Mouse (Mus musculus) liver, embryonic 11.5 days (tissue): ENCODE measurements around the gene Stpg4. TPM values are rescaled to one million over a fixed set of nuclear protein-coding genes. Genes with fewer than 3 reads are reported as not detected.

ENCODE experiments used
- ATAC-seq: fragments of 200-750 bp; cut with Nextera tagmentation; replicated peaks from 2 replicates; pipeline ENCODE4 v1.8.0; 2017; ENCODE audit warnings: moderate number of reproducible peaks, mild to moderate bottlenecking, moderate TSS enrichment, moderate library complexity; ENCODE audit not compliant: low FRiP score
- DNase-seq: peaks from one replicate; pipeline ENCODE4 v3.0.0-alpha.2; 2017; ENCODE audit warnings: low spot score
- H3K27ac ChIP-seq: fragments of 300-500 bp; sonication (generic); 2 replicates; pipeline ENCODE4 v1.5.1; 2014; ENCODE audit warnings: mild to moderate bottlenecking, low read depth, low read length, control low read depth
- H3K27me3 ChIP-seq: fragments of 300-500 bp; sonication (generic); replicated peaks from 2 replicates; pipeline ENCODE4 v1.6.1; 2014; ENCODE audit warnings: low read length, mixed read lengths; ENCODE audit not compliant: control insufficient read depth, insufficient read depth
- H3K36me3 ChIP-seq: fragments of 300-500 bp; sonication (generic); 2 replicates; pipeline ENCODE4 v1.6.1; 2014; ENCODE audit warnings: mild to moderate bottlenecking, low read length, moderate library complexity, mixed read lengths; ENCODE audit not compliant: control insufficient read depth, insufficient read depth
- H3K4me1 ChIP-seq: fragments of 300-500 bp; sonication (generic); replicated peaks from 2 replicates; pipeline ENCODE4 v1.6.1; 2014; ENCODE audit warnings: low read length, mixed read lengths; ENCODE audit not compliant: control insufficient read depth, insufficient read depth
- H3K4me2 ChIP-seq: fragments of 300-500 bp; sonication (generic); 2 replicates; pipeline ENCODE4 v1.6.1; 2014; ENCODE audit warnings: mild to moderate bottlenecking, control low read depth, moderate library complexity
- H3K4me3 ChIP-seq: fragments of 300-500 bp; sonication (generic); 2 replicates; pipeline ENCODE4 v1.5.1; 2014; ENCODE audit warnings: low read depth, low read length, control low read depth
- H3K9ac ChIP-seq: fragments of 300-500 bp; sonication (generic); 2 replicates; pipeline ENCODE4 v1.6.1; 2014; ENCODE audit warnings: low read depth, low read length, control low read depth
- H3K9me3 ChIP-seq: fragments of 300-500 bp; sonication (generic); 2 replicates; pipeline ENCODE4 v1.6.1; 2016; ENCODE audit warnings: low read length, inconsistent platforms, mixed read lengths; ENCODE audit not compliant: control insufficient read depth
- WGBS: fragments of 180-500 bp; shearing (Covaris S2); extraction: QIAGEN DNeasy Blood & Tissue Kit; methylation state at CpG from one replicate; pipeline ENCODE4 v1.1.7; 2014; 5-methylcytosine and 5-hydroxymethylcytosine counted together
- polyA plus RNA-seq: library from polyadenylated mRNA; unstranded; fragments of >200 nt; fragmentation: Nextera tagmentation; extraction: Ambion mirVana; gene quantifications from 2 replicates; pipeline ENCODE4 v1.2.1, GENCODE M21; 2014

Stpg4 gene
- polyA plus RNA-seq, 1 experiment from 2014 or later, result not detected

GRCm38 (mm10) chr17:87353745-87354320 is 73.7 kb downstream of the Stpg4 start:
- no peak for ATAC-seq
- WGBS, result 83% methylated on average over 8 of the region's 8 CpGs
- Histone ChIP-seq H3K27me3 (no peaks in the 10 kb centered on the region), H3K36me3 (no peaks in the 10 kb centered on the region), H3K9ac (no peak overlapping the region), H3K9me3 (no peaks in the 10 kb centered on the region), H3K27ac (no peak overlapping the region), H3K4me2 (no peak overlapping the region), H3K4me3 (no peak overlapping the region), H3K4me1 (peaks cover 33% of the 10 kb centered on the region)
- no peak for DNase-seq

- peaks cover 33% of the 10 kb centered on the region for H3K4me1 ChIP-seq
- no peak overlapping the region for H3K4me2 ChIP-seq
- no peak overlapping the region for H3K9ac ChIP-seq
- 70% methylated on average over 1 of the region's 1 CpGs for WGBS
- no peak overlapping the region for H3K27ac ChIP-seq
- H3K9me3 ChIP-seq, result no peaks in the 10 kb centered on the region
- DNase-seq (no peak), ATAC-seq (no peak)
- H3K4me3 ChIP-seq, result no peak overlapping the region
- 0 out of 2 replicates have a peak, but pooled peaks cover 2% of the 10 kb centered on the region for H3K36me3 ChIP-seq
- H3K27me3 ChIP-seq, result no peaks in the 10 kb centered on the region
Observed at GRCm38 (mm10) chr17:87352898-87353225, 74.7 kb downstream of the Stpg4 start.

- Histone ChIP-seq H3K27me3 (no peaks in the 10 kb centered on the region), H3K4me2 (no peak overlapping the region), H3K4me1 (peaks cover 33% of the 10 kb centered on the region), H3K36me3 (0 out of 2 replicates have a peak, but pooled peaks cover 2% of the 10 kb centered on the region), H3K9ac (no peak overlapping the region), H3K27ac (no peak overlapping the region), H3K4me3 (no peak overlapping the region), H3K9me3 (no peaks in the 10 kb centered on the region)
- ATAC-seq (no peak), DNase-seq (no peak)
- WGBS, result 56% methylated on average over 16 of the region's 16 CpGs
Observed at GRCm38 (mm10) chr17:87352106-87352897, 75.2 kb downstream of the Stpg4 start.

GRCm38 (mm10) chr17:87351241-87352105 is 76.1 kb downstream of the Stpg4 start:
- no peak for DNase-seq
- ATAC-seq, result no peak
- no peaks in the 10 kb centered on the region for H3K9me3 ChIP-seq
- no peak overlapping the region for H3K4me2 ChIP-seq
- 0 out of 2 replicates have a peak, but pooled peaks cover 2% of the 10 kb centered on the region for H3K36me3 ChIP-seq
- 39% methylated on average over 20 of the region's 20 CpGs for WGBS
- H3K27me3 ChIP-seq, result no peaks in the 10 kb centered on the region
- no peak overlapping the region for H3K4me3 ChIP-seq
- no peak overlapping the region for H3K27ac ChIP-seq
- H3K4me1 ChIP-seq, result peaks cover 33% of the 10 kb centered on the region
- no peak overlapping the region for H3K9ac ChIP-seq

- Histone ChIP-seq H3K4me2 (no peak overlapping the region), H3K27me3 (no peaks in the 10 kb centered on the region), H3K9me3 (no peaks in the 10 kb centered on the region), H3K36me3 (0 out of 2 replicates have a peak, but pooled peaks cover 2% of the 10 kb centered on the region), H3K4me1 (peaks cover 33% of the 10 kb centered on the region), H3K4me3 (no peak overlapping the region), H3K9ac (no peak overlapping the region), H3K27ac (no peak overlapping the region)
- ATAC-seq (no peak; the same call in 1 of the 2 replicates), DNase-seq (no peak)
- 57% methylated on average over 13 of the region's 13 CpGs for WGBS
Observed at GRCm38 (mm10) chr17:87350471-87351240, 76.9 kb downstream of the Stpg4 start.

GRCm38 (mm10) chr17:87349575-87349974 is 78.0 kb downstream of the Stpg4 start:
- no peak overlapping the region for H3K4me3 ChIP-seq
- H3K4me2 ChIP-seq, result no peak overlapping the region
- no peak overlapping the region for H3K9ac ChIP-seq
- peaks cover 37% of the 10 kb centered on the region for H3K4me1 ChIP-seq
- WGBS, result 80% methylated on average over 9 of the region's 9 CpGs
- H3K27me3 ChIP-seq, result no peaks in the 10 kb centered on the region
- no peaks in the 10 kb centered on the region for H3K9me3 ChIP-seq
- no peak for DNase-seq
- ATAC-seq, result no peak
- 0 out of 2 replicates have a peak, but pooled peaks cover 2% of the 10 kb centered on the region for H3K36me3 ChIP-seq
- no peak overlapping the region for H3K27ac ChIP-seq

- Histone ChIP-seq H3K4me2 (no peak overlapping the region), H3K4me3 (no peak overlapping the region), H3K9me3 (no peaks in the 10 kb centered on the region), H3K4me1 (peaks cover 39% of the 10 kb centered on the region), H3K27ac (no peak overlapping the region), H3K27me3 (no peaks in the 10 kb centered on the region), H3K9ac (no peak overlapping the region), H3K36me3 (0 out of 2 replicates have a peak, but pooled peaks cover 2% of the 10 kb centered on the region)
- DNase-seq, result no peak
- WGBS, result 32% methylated on average over 9 of the region's 9 CpGs
- no peak for ATAC-seq
Observed at GRCm38 (mm10) chr17:87349069-87349468, 78.5 kb downstream of the Stpg4 start.

GRCm38 (mm10) chr17:87348353-87348752 is 79.2 kb downstream of the Stpg4 start:
- Histone ChIP-seq H3K9ac (no peak overlapping the region), H3K4me2 (no peak overlapping the region), H3K36me3 (0 out of 2 replicates have a peak, but pooled peaks cover 2% of the 10 kb centered on the region), H3K4me3 (no peak overlapping the region), H3K9me3 (no peaks in the 10 kb centered on the region), H3K27me3 (no peaks in the 10 kb centered on the region), H3K4me1 (peaks cover 35% of the 10 kb centered on the region), H3K27ac (no peak overlapping the region)
- ATAC-seq, result no peak
- DNase-seq, result no peak
- WGBS, result 59% methylated on average over 9 of the region's 9 CpGs
